Mouse (Mus musculus): ENCODE results near the gene Usp10. TPM values are rescaled to one million over a fixed set of nuclear protein-coding genes. Genes with fewer than 3 reads are reported as not detected.

Gene Usp10
- polyA plus RNA-seq, 1 experiment from 2014 or later: 144 TPM

GRCm38 (mm10) chr8:120002348-120002747 lies 92.2 kb downstream of the Usp10 start:
- Histone ChIP-seq H3K27ac (ENCODE audit: low read depth) (peak overlapping the region; percentile 71), H3K4me1 (replicated peaks; ENCODE audit: control insufficient read depth, insufficient read depth, low read length) (peaks cover 60% of the 10 kb centered on the region)
- no peak for ATAC-seq (replicated peaks; ENCODE audit: low FRiP score, low TSS enrichment, low read depth)

GRCm38 (mm10) chr8:120004154-120004702 lies 94.1 kb downstream of the Usp10 start:
- Histone ChIP-seq H3K9ac (ENCODE audit: low read length) (no peak overlapping the region), H3K4me2 (ENCODE audit: low read length) (peak overlapping the region; percentile 39), H3K4me1 (replicated peaks; ENCODE audit: control insufficient read depth, insufficient read depth, low read length) (peaks cover 60% of the 10 kb centered on the region), H3K4me3 (ENCODE audit: low read depth, low read length) (no peak overlapping the region), H3K27ac (ENCODE audit: low read depth) (peak overlapping the region; percentile 83), H3K27me3 (replicated peaks; ENCODE audit: control insufficient read depth, insufficient read depth, low read length) (no peaks in the 10 kb centered on the region), H3K9me3 (ENCODE audit: control insufficient read depth, low read length) (no peaks in the 10 kb centered on the region), H3K36me3 (ENCODE audit: control insufficient read depth, insufficient read depth, low read length) (no peaks in the 10 kb centered on the region)
- WGBS: 7% methylated on average over 14 of the region's 14 CpGs
- ATAC-seq (replicated peaks; ENCODE audit: low FRiP score, low TSS enrichment, low read depth) (peak; percentile 79), DNase-seq (ENCODE audit: low spot score) (peak; percentile 83)

More at GRCm38 (mm10) chr8:120002348-120002747, 92.2 kb downstream of the Usp10 start:
- Histone ChIP-seq H3K27me3 (replicated peaks; ENCODE audit: control insufficient read depth, insufficient read depth, low read length) (no peaks in the 10 kb centered on the region), H3K9ac (ENCODE audit: low read length) (no peak overlapping the region), H3K4me2 (ENCODE audit: low read length) (no peak overlapping the region), H3K9me3 (ENCODE audit: control insufficient read depth, low read length) (no peaks in the 10 kb centered on the region), H3K36me3 (ENCODE audit: control insufficient read depth, insufficient read depth, low read length) (no peaks in the 10 kb centered on the region), H3K4me3 (ENCODE audit: low read depth, low read length) (no peak overlapping the region)
- WGBS: 39% methylated on average over 9 of the region's 9 CpGs
- DNase-seq (ENCODE audit: low spot score): no peak

- Histone ChIP-seq H3K27ac (ENCODE audit: low read depth) (peak overlapping the region; percentile 83), H3K36me3 (ENCODE audit: control insufficient read depth, insufficient read depth, low read length) (no peaks in the 10 kb centered on the region), H3K9me3 (ENCODE audit: control insufficient read depth, low read length) (no peaks in the 10 kb centered on the region), H3K9ac (ENCODE audit: low read length) (no peak overlapping the region), H3K4me3 (ENCODE audit: low read depth, low read length) (no peak overlapping the region), H3K4me1 (replicated peaks; ENCODE audit: control insufficient read depth, insufficient read depth, low read length) (peaks cover 60% of the 10 kb centered on the region), H3K27me3 (replicated peaks; ENCODE audit: control insufficient read depth, insufficient read depth, low read length) (no peaks in the 10 kb centered on the region), H3K4me2 (ENCODE audit: low read length) (peak overlapping the region; percentile 39)
- peak; percentile 80 for DNase-seq (ENCODE audit: low spot score)
- WGBS: 12% methylated on average over 2 of the region's 2 CpGs
- ATAC-seq (replicated peaks; ENCODE audit: low FRiP score, low TSS enrichment, low read depth): 0 out of 2 replicates have a peak, but pooled peaks have one; percentile 0
These were observed 94.7 kb downstream of the Usp10 start for GRCm38 (mm10) chr8:120004705-120005381.

- no peaks in the 10 kb centered on the region; the same call in 1 of the 2 replicates for H3K36me3 ChIP-seq (ENCODE audit: control insufficient read depth, insufficient read depth, low read length)
- H3K4me2 ChIP-seq (ENCODE audit: low read length): 0 out of 2 replicates have a peak overlapping the region, but pooled peaks have one; percentile 1
- no peak overlapping the region for H3K9ac ChIP-seq (ENCODE audit: low read length)
- DNase-seq (ENCODE audit: low spot score) (no peak), ATAC-seq (replicated peaks; ENCODE audit: low FRiP score, low TSS enrichment, low read depth) (no peak)
- no peak overlapping the region for H3K4me3 ChIP-seq (ENCODE audit: low read depth, low read length)
- H3K27ac ChIP-seq (ENCODE audit: low read depth): peak overlapping the region; percentile 9; the same call in 1 of the 2 replicates
- WGBS: 22% methylated on average over 9 of the region's 9 CpGs
- H3K9me3 ChIP-seq (ENCODE audit: control insufficient read depth, low read length): no peaks in the 10 kb centered on the region
- no peaks in the 10 kb centered on the region for H3K27me3 ChIP-seq (replicated peaks; ENCODE audit: control insufficient read depth, insufficient read depth, low read length)
- peaks cover 47% of the 10 kb centered on the region for H3K4me1 ChIP-seq (replicated peaks; ENCODE audit: control insufficient read depth, insufficient read depth, low read length)
These were observed 96.5 kb downstream of the Usp10 start for GRCm38 (mm10) chr8:120006645-120007160.

Other genes starting within 250 kb of the Usp10 start
- 4.1 and 4.6 TPM in 2 replicates for gene Wfdc1, start 244.0 kb upstream of the Usp10 start, polyA plus RNA-seq (2014; fragmentation: Nextera tagmentation; extraction: Ambion mirVana)
- 3.1 and 3.6 TPM in 2 replicates for gene Atp2c2, start 210.4 kb upstream of the Usp10 start, polyA plus RNA-seq (2014; fragmentation: Nextera tagmentation; extraction: Ambion mirVana)
- 11.1 and 15.0 TPM in 2 replicates for gene Tldc1, start 131.9 kb upstream of the Usp10 start, polyA plus RNA-seq (2014; fragmentation: Nextera tagmentation; extraction: Ambion mirVana)
- 410 and 468 TPM in 2 replicates for gene Cotl1, start 69.8 kb upstream of the Usp10 start, polyA plus RNA-seq (2014; fragmentation: Nextera tagmentation; extraction: Ambion mirVana)
- 12.9 and 14.0 TPM in 2 replicates for gene Klhl36, start 48.1 kb upstream of the Usp10 start, polyA plus RNA-seq (2014; fragmentation: Nextera tagmentation; extraction: Ambion mirVana)
- gene Gm20388, start 481 bp downstream of the Usp10 start, polyA plus RNA-seq (2014; fragmentation: Nextera tagmentation; extraction: Ambion mirVana): 8.3 and 9.9 TPM in 2 replicates
- 18.0 and 22.0 TPM in 2 replicates for gene Crispld2, start 82.1 kb downstream of the Usp10 start, polyA plus RNA-seq (2014; fragmentation: Nextera tagmentation; extraction: Ambion mirVana)
- gene Zdhhc7, start 191.1 kb downstream of the Usp10 start, polyA plus RNA-seq (2014; fragmentation: Nextera tagmentation; extraction: Ambion mirVana): 28.8 and 30.6 TPM in 2 replicates
- 4.7 and 6.3 TPM in 2 replicates for gene 6430548M08Rik, start 203.8 kb downstream of the Usp10 start, polyA plus RNA-seq (2014; fragmentation: Nextera tagmentation; extraction: Ambion mirVana)

Data from intestine, embryonic 14.5 days (tissue).